Mouse (Mus musculus) C2C12 (cell line): Measurements from ENCODE around the gene Bend6. TPM values are rescaled to one million over a fixed set of nuclear protein-coding genes. Genes with fewer than 3 reads are reported as not detected.
A peak's percentile ranks its signal among the peaks of the same experiment; 100 is the strongest.

Source experiments
- H3K27me3 ChIP-seq: one replicate; pipeline ENCODE4 v1.6.1; 2011; ENCODE audit not compliant: control insufficient read depth, insufficient read depth, insufficient read length
- H3K36me3 ChIP-seq: one replicate; pipeline ENCODE4 v1.6.1; 2011; ENCODE audit not compliant: control insufficient read depth, insufficient read depth
- H3K4me3 ChIP-seq: one replicate; pipeline ENCODE4 v1.5.1; 2011; ENCODE audit warnings: mild to moderate bottlenecking, control low read depth; ENCODE audit not compliant: poor library complexity, insufficient read depth, severe bottlenecking
- H3K79me2 ChIP-seq: one replicate; pipeline ENCODE4 v1.6.1; 2011; ENCODE audit not compliant: control insufficient read depth, insufficient read depth
- H3K79me3 ChIP-seq: one replicate; pipeline ENCODE4 v1.6.1; 2011; ENCODE audit warnings: low read depth, control low read depth
- H3ac ChIP-seq: one replicate; pipeline ENCODE3; 2011; ENCODE audit warnings: low read depth; ENCODE audit not compliant: control insufficient read depth, insufficient read length
- CEBPB ChIP-seq: IDR thresholded peaks from one replicate; pipeline ENCODE4 v1.6.1; 2011; ENCODE audit warnings: low read depth, mild to moderate bottlenecking, control low read depth, moderate library complexity
- CTCF ChIP-seq: IDR thresholded peaks from one replicate; pipeline ENCODE4 v1.5.1; 2011; ENCODE audit not compliant: control insufficient read depth, insufficient read depth, insufficient read length
- FOSL1 ChIP-seq: IDR thresholded peaks from one replicate; pipeline ENCODE4 v1.8.0; 2011; ENCODE audit warnings: mild to moderate bottlenecking, low read length; ENCODE audit not compliant: poor library complexity, insufficient read depth, severe bottlenecking
- MAX ChIP-seq: IDR thresholded peaks from one replicate; pipeline ENCODE4 v1.6.1; 2011; ENCODE audit warnings: mild to moderate bottlenecking, control low read depth
- MYOD1 ChIP-seq: IDR thresholded peaks from one replicate; pipeline ENCODE4 v1.6.1; 2011; ENCODE audit warnings: low read depth; ENCODE audit not compliant: control insufficient read depth, insufficient read length
- MYOG ChIP-seq: IDR thresholded peaks from one replicate; pipeline ENCODE4 v1.6.1; 2011; ENCODE audit not compliant: control insufficient read depth, insufficient read length; ENCODE audit errors: extremely low read depth
- USF1 ChIP-seq: IDR thresholded peaks from one replicate; pipeline ENCODE4 v1.6.1; 2011; ENCODE audit warnings: low read depth, mild to moderate bottlenecking, control low read depth, moderate library complexity
- polyA plus RNA-seq: library from polyadenylated mRNA; unstranded; fragments of >200 nt; fragmentation: generic; extraction: Trizol; gene quantifications from one replicate; pipeline ENCODE4 v1.2.1, GENCODE M21; 2012; ENCODE audit warnings: missing spikeins

Gene Bend6
- polyA plus RNA-seq, 1 experiment, result 5.2 TPM

- peaks cover 14% of the 10 kb centered on the region for H3K79me3 ChIP-seq
- peaks cover 48% of the 10 kb centered on the region for H3K36me3 ChIP-seq
- no peak overlapping the region for H3ac ChIP-seq
- no peak overlapping the region for H3K4me3 ChIP-seq
- H3K79me2 ChIP-seq, result peaks cover 26% of the 10 kb centered on the region
- TF ChIP-seq CTCF, result no peak
- no peak for TF ChIP-seq CEBPB
- TF ChIP-seq USF1, result no peak
- no peak for TF ChIP-seq MYOG
- no peak for TF ChIP-seq MAX
- no peak for TF ChIP-seq MYOD1
- TF ChIP-seq FOSL1, result no peak
- H3K27me3 ChIP-seq, result no peaks in the 10 kb centered on the region
Measured at GRCm38 (mm10) chr1:33922975-33923374, 15.4 kb upstream of the Bend6 start.

- no peak overlapping the region for H3K4me3 ChIP-seq
- H3K79me3 ChIP-seq, result peaks cover 14% of the 10 kb centered on the region
- peaks cover 78% of the 10 kb centered on the region for H3K36me3 ChIP-seq
- H3ac ChIP-seq, result no peak overlapping the region
- peaks cover 40% of the 10 kb centered on the region for H3K79me2 ChIP-seq
- H3K27me3 ChIP-seq, result no peaks in the 10 kb centered on the region
- TF ChIP-seq MYOD1 (no peak), FOSL1 (no peak), USF1 (no peak), MYOG (no peak), CEBPB (no peak), CTCF (no peak), MAX (no peak)
Measured at GRCm38 (mm10) chr1:33916554-33916953, 8.9 kb upstream of the Bend6 start.

GRCm38 (mm10) chr1:33911589-33911988 is 4.0 kb upstream of the Bend6 start:
- TF ChIP-seq USF1 (no peak), CTCF (no peak), CEBPB (no peak), MYOD1 (no peak), MYOG (no peak), FOSL1 (no peak), MAX (no peak)
- H3K4me3 ChIP-seq, result no peak overlapping the region
- H3K79me3 ChIP-seq, result peaks cover 37% of the 10 kb centered on the region
- peaks cover 41% of the 10 kb centered on the region for H3K36me3 ChIP-seq
- peaks cover 76% of the 10 kb centered on the region for H3K79me2 ChIP-seq
- no peak overlapping the region for H3ac ChIP-seq
- no peaks in the 10 kb centered on the region for H3K27me3 ChIP-seq

- H3ac ChIP-seq, result peak within 1 kb of the TSS; percentile 85
- no peak for TF ChIP-seq MAX
- TF ChIP-seq MYOG, result no peak
- no peak for TF ChIP-seq FOSL1
- TF ChIP-seq CTCF, result no peak
- TF ChIP-seq MYOD1, result no peak
- no peak for TF ChIP-seq USF1
- TF ChIP-seq CEBPB, result no peak
- H3K27me3 ChIP-seq, result no peaks in the 10 kb centered on the region
- H3K4me3 ChIP-seq, result peak within 1 kb of the TSS; percentile 74
- peaks cover 42% of the 10 kb centered on the region for H3K79me3 ChIP-seq
- H3K79me2 ChIP-seq, result peaks cover 79% of the 10 kb centered on the region
- peaks cover 17% of the 10 kb centered on the region for H3K36me3 ChIP-seq
Measured at GRCm38 (mm10) chr1:33908191-33908962, 761 bp upstream of the Bend6 start, which contains the start of gene Dst. Dst (plus strand) TSS chr1:33908225.

GRCm38 (mm10) chr1:33906927-33907326 is 689 bp downstream of the Bend6 start:
- H3K36me3 ChIP-seq, result peaks cover 13% of the 10 kb centered on the region

GRCm38 (mm10) chr1:33906216-33906615 is 1.4 kb downstream of the Bend6 start:
- Histone ChIP-seq H3K36me3 (peaks cover 9% of the 10 kb centered on the region), H3K79me3 (peaks cover 44% of the 10 kb centered on the region), H3K79me2 (peaks cover 78% of the 10 kb centered on the region), H3ac (no peak overlapping the region), H3K4me3 (no peak overlapping the region), H3K27me3 (no peaks in the 10 kb centered on the region)
- TF ChIP-seq FOSL1 (no peak), MYOG (no peak), MYOD1 (no peak), CTCF (no peak), MAX (no peak), CEBPB (no peak), USF1 (no peak)

More at GRCm38 (mm10) chr1:33906927-33907326, 689 bp downstream of the Bend6 start:
- TF ChIP-seq CTCF, result peak; percentile 35
- TF ChIP-seq MYOD1, result no peak
- TF ChIP-seq CEBPB, result no peak
- peak overlapping the region; percentile 74 for H3K4me3 ChIP-seq
- peaks cover 79% of the 10 kb centered on the region for H3K79me2 ChIP-seq
- no peaks in the 10 kb centered on the region for H3K27me3 ChIP-seq
- H3ac ChIP-seq, result peak overlapping the region; percentile 85
- peaks cover 41% of the 10 kb centered on the region for H3K79me3 ChIP-seq
